Mouse (Mus musculus) brown adipose tissue, adult 24 weeks (tissue): ENCODE data around the gene Mfsd4a. TPM values are rescaled to one million over a fixed set of nuclear protein-coding genes. Genes with fewer than 3 reads are reported as not detected.

ENCODE experiments used
- polyA plus RNA-seq: library from polyadenylated mRNA; stranded (reverse); fragments of >200 nt; gene quantifications from 2 replicates; pipeline ENCODE4 v1.2.4, GENCODE M21; 2012; ENCODE audit not compliant: missing spikeins, insufficient read depth, insufficient read length

Mfsd4a gene
- polyA plus RNA-seq, 1 experiment, result 0.44 TPM

Other genes starting within 250 kb of the Mfsd4a start
- 13.7 and 15.9 TPM in 2 replicates for gene Slc41a1, start 240.6 kb downstream of the Mfsd4a start, polyA plus RNA-seq
- 13.6 and 13.7 TPM in 2 replicates for gene Rab29, start 200.8 kb downstream of the Mfsd4a start, polyA plus RNA-seq
- 34.1 and 44.2 TPM in 2 replicates for gene Nucks1, start 157.5 kb downstream of the Mfsd4a start, polyA plus RNA-seq
- gene Slc45a3, start 105.1 kb downstream of the Mfsd4a start, polyA plus RNA-seq, result 0.44 TPM in 1 of 2 replicates, not detected in the other
- gene Elk4, start 60.5 kb downstream of the Mfsd4a start, polyA plus RNA-seq, result 38.8 and 47.3 TPM in 2 replicates
- gene Cdk18, start 71.6 kb upstream of the Mfsd4a start, polyA plus RNA-seq, result 1.7 and 2.8 TPM in 2 replicates
- not detected in 2 replicates for gene Lemd1, start 123.4 kb upstream of the Mfsd4a start, polyA plus RNA-seq
- gene AC124108.1, start 123.4 kb upstream of the Mfsd4a start, polyA plus RNA-seq, result not detected in 2 replicates
- gene Gm10188, start 161.7 kb upstream of the Mfsd4a start, polyA plus RNA-seq, result not detected in 2 replicates
- gene Klhdc8a, start 230.6 kb upstream of the Mfsd4a start, polyA plus RNA-seq, result not detected in 2 replicates
- 0.50 and 0.87 TPM in 2 replicates for gene Nuak2, start 248.1 kb upstream of the Mfsd4a start, polyA plus RNA-seq